Mouse (Mus musculus) thymus, adult 2 months (tissue): ENCODE data around the gene Fam160a2. TPM values are rescaled to one million over a fixed set of nuclear protein-coding genes. Genes with fewer than 3 reads are reported as not detected.
A peak's percentile ranks its signal among the peaks of the same experiment; 100 is the strongest.
"Not testable (repeated sequence)": the region's sequence is repeated elsewhere in the genome, so short reads cannot be mapped to it uniquely, and the experiment has no call there.

Experiments used
- DNase-seq: peaks from one replicate; pipeline ENCODE4 v3.0.0; 2021
- H3K27ac ChIP-seq: fragments of 200-500 bp; 2 replicates; pipeline ENCODE4 v1.5.1; 2012; ENCODE audit warnings: low read length, control low read depth; ENCODE audit not compliant: control insufficient read depth, insufficient read depth
- H3K27me3 ChIP-seq: fragments of 200-500 bp; 2 replicates; pipeline ENCODE4 v1.6.1; 2012; ENCODE audit warnings: mild to moderate bottlenecking, low read length, moderate library complexity, mixed read lengths; ENCODE audit not compliant: control insufficient read depth, insufficient read depth
- H3K36me3 ChIP-seq: fragments of 200-500 bp; 2 replicates; pipeline ENCODE4 v1.6.1; 2012; ENCODE audit warnings: mild to moderate bottlenecking, low read length, moderate library complexity; ENCODE audit not compliant: control insufficient read depth, insufficient read depth
- H3K4me1 ChIP-seq: fragments of 200-500 bp; replicated peaks from 2 replicates; pipeline ENCODE4 v1.6.1; 2012; ENCODE audit warnings: low read length; ENCODE audit not compliant: control insufficient read depth, insufficient read depth
- H3K4me3 ChIP-seq: fragments of 200-500 bp; 2 replicates; pipeline ENCODE4 v1.5.1; 2012; ENCODE audit warnings: mild to moderate bottlenecking, low read length, control low read depth, moderate library complexity; ENCODE audit not compliant: control insufficient read depth, insufficient read depth
- CTCF ChIP-seq: fragments of 200-500 bp; IDR thresholded peaks from 2 replicates; pipeline ENCODE4 v1.5.1; 2012; ENCODE audit warnings: mild to moderate bottlenecking, control low read depth, low read length, moderate library complexity, borderline replicate concordance; ENCODE audit not compliant: control insufficient read depth, poor library complexity, insufficient read depth; ENCODE audit errors: extremely low read depth
- POLR2A ChIP-seq: fragments of 200-500 bp; IDR thresholded peaks from 2 replicates; pipeline ENCODE4 v1.6.1; 2012; ENCODE audit warnings: mild to moderate bottlenecking, low read length, control low read depth, moderate library complexity; ENCODE audit not compliant: control insufficient read depth, poor library complexity, insufficient read depth; ENCODE audit errors: extremely low read depth
- WGBS: fragments of 180-500 bp; shearing (Covaris S2); methylation state at CpG from one replicate; pipeline ENCODE4 v1.1.7; 2018; 5-methylcytosine and 5-hydroxymethylcytosine counted together
- polyA plus RNA-seq: library from polyadenylated mRNA; depleted of rRNA; stranded (reverse); fragments of >200 nt; gene quantifications from 2 replicates; pipeline ENCODE4 v1.2.3, GENCODE M21; 2012

The Fam160a2 gene
- polyA plus RNA-seq, 1 experiment: 52.6 TPM

- Histone ChIP-seq H3K4me1 (no peaks in the 10 kb centered on the region), H3K4me3 (no peak overlapping the region), H3K27me3 (no peaks in the 10 kb centered on the region), H3K27ac (no peak overlapping the region), H3K36me3 (no peaks in the 10 kb centered on the region)
- 80% methylated on average over 6 of the region's 6 CpGs for WGBS
- TF ChIP-seq POLR2A (no peak), CTCF (no peak)
- no peak for DNase-seq
Observed at GRCm38 (mm10) chr7:105414385-105414784, 14.5 kb upstream of the Fam160a2 start.

- not testable (repeated sequence) for H3K4me1 ChIP-seq, H3K27me3 ChIP-seq, H3K27ac ChIP-seq, H3K36me3 ChIP-seq, H3K4me3 ChIP-seq
- peak; percentile 66 for DNase-seq
- 62% methylated on average over 8 of the region's 8 CpGs for WGBS
- peak; percentile 80; the same call in 1 of the 2 replicates for TF ChIP-seq CTCF
Observed at GRCm38 (mm10) chr7:105411874-105412632, 12.2 kb upstream of the Fam160a2 start.

GRCm38 (mm10) chr7:105406322-105406721, 6.5 kb upstream of the Fam160a2 start:
- Histone ChIP-seq H3K4me1 (no peaks in the 10 kb centered on the region), H3K27ac (no peak overlapping the region), H3K4me3 (no peak overlapping the region), H3K36me3 (no peaks in the 10 kb centered on the region), H3K27me3 (no peaks in the 10 kb centered on the region)
- no peak for DNase-seq
- no peak for TF ChIP-seq POLR2A
- TF ChIP-seq CTCF: no peak
- 46% methylated on average over 1 of the region's 1 CpGs for whole genome bisulfite sequencing

- 91% methylated on average over 5 of the region's 5 CpGs for WGBS
- no peak for DNase-seq
- no peak within 1 kb of the TSS for H3K4me3 ChIP-seq
- TF ChIP-seq POLR2A: no peak
- TF ChIP-seq CTCF: no peak
- no peaks in the 10 kb centered on the region for H3K36me3 ChIP-seq
- no peak within 1 kb of the TSS for H3K27ac ChIP-seq
- H3K4me1 ChIP-seq: peaks cover 8% of the 10 kb centered on the region
- no peaks in the 10 kb centered on the region for H3K27me3 ChIP-seq
Observed at GRCm38 (mm10) chr7:105404268-105404667, 4.4 kb upstream of the Fam160a2 start, which contains the start of gene Cnga4. Gene Cnga4, plus strand, starts transcription at chr7:105404568.

GRCm38 (mm10) chr7:105399058-105399934, 558 bp downstream of the Fam160a2 start:
- Histone ChIP-seq H3K36me3 (no peaks in the 10 kb centered on the region), H3K27ac (no peak overlapping the region), H3K4me1 (peaks cover 10% of the 10 kb centered on the region), H3K27me3 (no peaks in the 10 kb centered on the region), H3K4me3 (peak overlapping the region; percentile 67)
- no peak for DNase-seq
- TF ChIP-seq CTCF (no peak), POLR2A (no peak)
- 2% methylated on average over 25 of the region's 25 CpGs for WGBS

GRCm38 (mm10) chr7:105396126-105396525, 3.7 kb downstream of the Fam160a2 start:
- no peak overlapping the region for H3K4me3 ChIP-seq
- no peak for DNase-seq
- H3K27ac ChIP-seq: no peak overlapping the region
- no peaks in the 10 kb centered on the region for H3K27me3 ChIP-seq
- H3K4me1 ChIP-seq: peaks cover 10% of the 10 kb centered on the region
- no peaks in the 10 kb centered on the region for H3K36me3 ChIP-seq
- TF ChIP-seq POLR2A (no peak), CTCF (no peak)
